Mouse (Mus musculus) neural tube, embryonic 11.5 days (tissue): ENCODE data around the gene Picalm. TPM values are rescaled to one million over a fixed set of nuclear protein-coding genes. Genes with fewer than 3 reads are reported as not detected.
"Not testable (repeated sequence)": the region's sequence is repeated elsewhere in the genome, so short reads cannot be mapped to it uniquely, and the experiment has no call there.

Experiments
- ATAC-seq: fragments of 200-750 bp; cut with Nextera tagmentation; 2 replicates; pipeline ENCODE4 v1.8.0; 2017; ENCODE audit warnings: moderate number of reproducible peaks, mild to moderate bottlenecking, moderate TSS enrichment, moderate library complexity; ENCODE audit not compliant: insufficient read depth, low FRiP score, low TSS enrichment
- DNase-seq: peaks from one replicate; pipeline ENCODE4 v3.0.0-alpha.2; 2015; ENCODE audit warnings: low spot score
- H3K27ac ChIP-seq: fragments of 300-500 bp; sonication (generic); 2 replicates; pipeline ENCODE4 v1.5.1; 2014; ENCODE audit warnings: low read depth, mild to moderate bottlenecking, low read length
- H3K27me3 ChIP-seq: fragments of 300-500 bp; sonication (generic); 2 replicates; pipeline ENCODE4 v1.6.1; 2014; ENCODE audit warnings: mild to moderate bottlenecking, low read length, mixed read lengths; ENCODE audit not compliant: control insufficient read depth, insufficient read depth
- H3K36me3 ChIP-seq: fragments of 300-500 bp; sonication (generic); 2 replicates; pipeline ENCODE4 v1.6.1; 2014; ENCODE audit warnings: mild to moderate bottlenecking, low read length, moderate library complexity, mixed read lengths; ENCODE audit not compliant: control insufficient read depth, insufficient read depth
- H3K4me1 ChIP-seq: fragments of 300-500 bp; sonication (generic); 2 replicates; pipeline ENCODE4 v1.6.1; 2014; ENCODE audit warnings: low read length, mixed read lengths; ENCODE audit not compliant: control insufficient read depth, insufficient read depth
- H3K4me2 ChIP-seq: fragments of 300-500 bp; sonication (generic); 2 replicates; pipeline ENCODE4 v1.6.1; 2014; ENCODE audit warnings: low read depth, mild to moderate bottlenecking, moderate library complexity
- H3K4me3 ChIP-seq: fragments of 300-500 bp; sonication (generic); 2 replicates; pipeline ENCODE4 v1.5.1; 2014; ENCODE audit warnings: low read depth, low read length
- H3K9ac ChIP-seq: fragments of 300-500 bp; sonication (generic); 2 replicates; pipeline ENCODE4 v1.6.1; 2014; ENCODE audit warnings: mild to moderate bottlenecking, low read length
- H3K9me3 ChIP-seq: fragments of 300-500 bp; sonication (generic); 2 replicates; pipeline ENCODE4 v1.6.1; 2016; ENCODE audit warnings: low read length; ENCODE audit not compliant: control insufficient read depth
- WGBS: fragments of 180-500 bp; shearing (Covaris S2); extraction: QIAGEN DNeasy Blood & Tissue Kit; methylation state at CpG from one replicate; pipeline ENCODE4 v1.1.7; 2014; 5-methylcytosine and 5-hydroxymethylcytosine counted together
- polyA plus RNA-seq: library from polyadenylated mRNA; unstranded; fragments of >200 nt; fragmentation: Nextera tagmentation; extraction: Ambion mirVana; gene quantifications from 2 replicates; pipeline ENCODE4 v1.2.1, GENCODE M21; 2014

Picalm gene
- polyA plus RNA-seq, 1 experiment from 2014 or later = 37.5 TPM

DNA sequence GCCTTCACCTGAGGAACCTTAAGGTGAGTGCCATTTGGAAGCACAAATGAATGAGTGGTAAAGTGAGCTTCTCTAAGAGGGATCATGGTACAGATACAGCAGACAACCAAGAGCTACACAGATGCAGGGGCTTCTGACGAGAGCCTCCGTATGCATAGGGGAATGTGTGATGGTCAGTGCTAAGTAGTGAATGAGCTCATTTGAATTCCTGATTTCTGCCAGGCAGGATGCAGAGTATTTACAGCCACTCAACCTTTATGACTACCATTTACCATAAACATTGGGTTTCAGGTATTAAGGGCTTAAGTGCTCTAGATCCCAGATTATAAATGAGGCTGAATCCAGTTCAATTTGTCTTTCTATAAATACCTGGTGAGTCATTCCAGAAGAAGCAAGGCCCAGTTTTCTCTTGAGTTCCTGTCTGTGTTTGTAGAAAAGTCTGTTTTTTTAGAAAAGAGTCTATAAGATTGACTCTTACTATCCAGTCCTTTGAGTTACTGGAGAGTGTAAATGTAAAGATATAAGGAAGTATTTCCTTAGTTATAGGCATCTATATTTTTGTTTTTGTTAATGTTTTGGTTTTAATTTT is 72.0 kb downstream of the Picalm start:
- no peak overlapping the region for H3K9ac ChIP-seq
- no peaks in the 10 kb centered on the region for H3K27me3 ChIP-seq
- H3K4me1 ChIP-seq = no peaks in the 10 kb centered on the region
- H3K27ac ChIP-seq = no peak overlapping the region
- H3K4me2 ChIP-seq = no peak overlapping the region
- WGBS = 88% methylated on average over 2 of the region's 2 CpGs
- 0 out of 2 replicates have a peak, but pooled peaks cover 3% of the 10 kb centered on the region for H3K36me3 ChIP-seq
- no peaks in the 10 kb centered on the region for H3K9me3 ChIP-seq
- DNase-seq (no peak), ATAC-seq (no peak)
- H3K4me3 ChIP-seq = no peak overlapping the region

GRCm38 (mm10) chr7:90203914-90204313 is 73.9 kb downstream of the Picalm start:
- no peak for ATAC-seq
- 0 out of 2 replicates have a peak, but pooled peaks cover 3% of the 10 kb centered on the region for H3K36me3 ChIP-seq
- H3K4me1 ChIP-seq = no peaks in the 10 kb centered on the region
- no peak overlapping the region for H3K27ac ChIP-seq
- no peak overlapping the region for H3K4me2 ChIP-seq
- no peak for DNase-seq
- H3K9me3 ChIP-seq = no peaks in the 10 kb centered on the region
- H3K9ac ChIP-seq = no peak overlapping the region
- no peaks in the 10 kb centered on the region for H3K27me3 ChIP-seq
- 94% methylated on average over 2 of the region's 2 CpGs for WGBS
- no peak overlapping the region for H3K4me3 ChIP-seq

DNA sequence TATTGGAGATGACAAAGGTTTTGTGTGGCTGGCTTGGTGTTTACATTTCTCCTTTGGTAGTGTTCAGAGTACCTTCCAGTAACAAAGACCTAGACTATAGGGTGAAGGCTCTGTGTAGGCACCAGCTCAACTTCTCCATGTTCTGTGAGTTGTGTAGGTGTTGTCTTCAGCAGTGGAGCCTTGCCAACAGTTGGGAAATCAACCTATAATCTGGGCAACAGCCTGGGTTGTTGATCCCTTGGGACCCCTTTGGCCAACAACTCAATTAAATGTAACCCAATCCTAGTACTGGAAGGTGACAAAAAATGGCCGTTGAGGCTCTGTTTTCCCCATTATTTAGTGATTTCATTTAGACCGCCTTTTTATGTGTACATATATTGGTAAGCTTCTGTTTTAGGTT is 80.1 kb downstream of the Picalm start:
- DNase-seq = no peak
- no peaks in the 10 kb centered on the region for H3K27me3 ChIP-seq
- ATAC-seq = no peak
- no peaks in the 10 kb centered on the region for H3K36me3 ChIP-seq
- no peak overlapping the region for H3K4me2 ChIP-seq
- no peak overlapping the region for H3K27ac ChIP-seq
- H3K4me1 ChIP-seq = no peaks in the 10 kb centered on the region
- WGBS = 91% methylated on average over 2 of the region's 2 CpGs
- H3K4me3 ChIP-seq = no peak overlapping the region
- H3K9ac ChIP-seq = no peak overlapping the region
- H3K9me3 ChIP-seq = no peaks in the 10 kb centered on the region

DNA sequence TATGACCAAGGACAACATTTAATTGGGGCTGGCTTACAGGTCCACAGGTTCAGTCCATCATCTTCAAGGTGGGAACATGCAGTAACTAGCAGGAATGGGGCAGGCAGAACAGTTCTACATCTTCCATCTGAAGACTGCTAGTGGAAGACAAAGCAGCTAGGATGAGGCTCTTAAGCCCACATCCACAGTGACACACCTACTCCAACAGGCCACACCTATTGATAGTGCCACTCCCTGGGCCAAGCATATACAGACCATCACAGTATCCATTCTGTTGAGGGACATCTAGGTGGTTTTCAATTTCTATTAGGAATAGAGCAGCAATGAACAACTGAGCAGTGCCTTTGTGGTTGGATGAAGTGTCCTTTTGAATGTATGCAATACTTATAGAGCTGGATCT is 80.9 kb downstream of the Picalm start:
- no peaks in the 10 kb centered on the region for H3K36me3 ChIP-seq
- no peaks in the 10 kb centered on the region for H3K9me3 ChIP-seq
- H3K27ac ChIP-seq = no peak overlapping the region
- no peaks in the 10 kb centered on the region for H3K27me3 ChIP-seq
- H3K4me2 ChIP-seq = no peak overlapping the region
- DNase-seq (no peak), ATAC-seq (no peak)
- no peaks in the 10 kb centered on the region for H3K4me1 ChIP-seq
- H3K4me3 ChIP-seq = no peak overlapping the region
- no peak overlapping the region for H3K9ac ChIP-seq

DNA sequence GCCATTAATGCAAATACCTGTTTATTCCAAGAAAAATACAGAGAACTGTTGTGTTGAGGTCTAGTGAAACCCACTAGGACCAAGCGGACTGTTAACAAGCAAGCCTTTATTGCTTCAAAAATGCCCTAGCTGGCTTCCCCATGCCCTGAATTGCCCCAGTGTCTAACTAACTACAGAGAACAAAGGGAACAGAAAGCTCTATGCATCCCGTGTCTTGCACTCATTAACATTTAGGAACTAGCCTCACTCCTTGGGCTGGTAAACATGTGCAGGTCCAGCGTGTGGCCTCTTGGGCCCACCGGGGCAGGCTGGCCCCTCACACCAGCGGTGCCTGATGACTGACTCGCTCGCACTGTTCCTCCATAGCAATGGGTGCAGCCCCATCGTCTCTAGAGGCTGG is 86.5 kb downstream of the Picalm start:
- ATAC-seq = no peak; the same call in 1 of the 2 replicates
- no peak overlapping the region for H3K4me3 ChIP-seq
- H3K9me3 ChIP-seq = no peaks in the 10 kb centered on the region
- no peaks in the 10 kb centered on the region for H3K36me3 ChIP-seq
- H3K9ac ChIP-seq = no peak overlapping the region
- H3K4me1 ChIP-seq = no peaks in the 10 kb centered on the region
- H3K27ac ChIP-seq = no peak overlapping the region
- no peaks in the 10 kb centered on the region for H3K27me3 ChIP-seq
- no peak for DNase-seq
- H3K4me2 ChIP-seq = no peak overlapping the region
- WGBS = 65% methylated on average over 8 of the region's 8 CpGs

DNA sequence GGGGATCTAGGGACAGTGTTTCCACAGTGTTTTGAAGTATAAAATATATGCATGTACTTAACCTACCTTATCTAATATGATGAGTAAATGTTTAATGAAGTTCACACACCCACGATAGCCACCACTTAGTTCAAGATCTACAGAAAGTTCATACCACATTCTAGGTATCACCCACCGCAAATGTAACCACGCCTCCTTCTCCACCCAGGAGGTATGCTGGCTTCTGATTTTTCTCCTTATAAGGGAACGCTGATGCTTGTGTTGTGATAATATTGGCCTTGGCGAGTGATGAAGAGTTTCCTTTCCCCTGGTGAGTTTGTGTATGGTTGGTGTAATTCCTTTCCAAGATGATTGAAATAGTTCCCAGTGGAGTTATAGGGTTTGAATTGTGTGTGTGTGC is 88.1 kb downstream of the Picalm start:
- Histone ChIP-seq H3K4me1 (no peaks in the 10 kb centered on the region), H3K36me3 (no peaks in the 10 kb centered on the region), H3K27me3 (no peaks in the 10 kb centered on the region), H3K9me3 (no peaks in the 10 kb centered on the region), H3K9ac (no peak overlapping the region), H3K4me3 (no peak overlapping the region), H3K27ac (no peak overlapping the region), H3K4me2 (no peak overlapping the region)
- ATAC-seq = no peak
- 91% methylated on average over 5 of the region's 5 CpGs for WGBS
- no peak for DNase-seq

- no peaks in the 10 kb centered on the region for H3K36me3 ChIP-seq
- no peaks in the 10 kb centered on the region for H3K4me1 ChIP-seq
- no peak for ATAC-seq
- DNase-seq = no peak
- no peaks in the 10 kb centered on the region for H3K27me3 ChIP-seq
- H3K4me3 ChIP-seq = no peak overlapping the region
- H3K9ac ChIP-seq = no peak overlapping the region
- H3K9me3 ChIP-seq = no peaks in the 10 kb centered on the region
- no peak overlapping the region for H3K4me2 ChIP-seq
- no peak overlapping the region for H3K27ac ChIP-seq
- 84% methylated on average over 2 of the region's 2 CpGs for WGBS
These were observed 91.5 kb downstream of the Picalm start for GRCm38 (mm10) chr7:90221487-90221886.

GRCm38 (mm10) chr7:90228075-90228474 is 98.1 kb downstream of the Picalm start:
- no peak overlapping the region for H3K4me3 ChIP-seq
- WGBS = 86% methylated on average over 4 of the region's 4 CpGs
- no peak overlapping the region for H3K27ac ChIP-seq
- H3K36me3 ChIP-seq = no peaks in the 10 kb centered on the region
- no peak overlapping the region for H3K9ac ChIP-seq
- H3K27me3 ChIP-seq = no peaks in the 10 kb centered on the region
- no peaks in the 10 kb centered on the region for H3K4me1 ChIP-seq
- H3K9me3 ChIP-seq = no peaks in the 10 kb centered on the region
- no peak overlapping the region for H3K4me2 ChIP-seq
- no peak for ATAC-seq
- no peak for DNase-seq

- H3K4me1 ChIP-seq, H3K27me3 ChIP-seq, H3K9me3 ChIP-seq, H3K4me2 ChIP-seq, H3K4me3 ChIP-seq, H3K27ac ChIP-seq, H3K36me3 ChIP-seq, H3K9ac ChIP-seq, DNase-seq, ATAC-seq: not testable (repeated sequence)
These were observed 98.9 kb downstream of the Picalm start for GRCm38 (mm10) chr7:90228884-90229283.
